Mouse (Mus musculus) C2C12 (cell line): ENCODE measurements around the gene Cstf3.

ENCODE experiments used
- CEBPB ChIP-seq: IDR thresholded peaks from one replicate; pipeline ENCODE4 v1.6.1; 2011; ENCODE audit warnings: low read depth, mild to moderate bottlenecking, control low read depth, moderate library complexity
- CTCF ChIP-seq: IDR thresholded peaks from one replicate; pipeline ENCODE4 v1.5.1; 2011; ENCODE audit not compliant: control insufficient read depth, insufficient read depth, insufficient read length
- FOSL1 ChIP-seq: IDR thresholded peaks from one replicate; pipeline ENCODE4 v1.8.0; 2011; ENCODE audit warnings: mild to moderate bottlenecking, low read length; ENCODE audit not compliant: poor library complexity, insufficient read depth, severe bottlenecking
- MAX ChIP-seq: IDR thresholded peaks from one replicate; pipeline ENCODE4 v1.6.1; 2011; ENCODE audit warnings: mild to moderate bottlenecking, control low read depth
- MYOD1 ChIP-seq: IDR thresholded peaks from one replicate; pipeline ENCODE4 v1.6.1; 2011; ENCODE audit warnings: low read depth; ENCODE audit not compliant: control insufficient read depth, insufficient read length
- MYOG ChIP-seq: IDR thresholded peaks from one replicate; pipeline ENCODE4 v1.6.1; 2011; ENCODE audit not compliant: control insufficient read depth, insufficient read length; ENCODE audit errors: extremely low read depth
- USF1 ChIP-seq: IDR thresholded peaks from one replicate; pipeline ENCODE4 v1.6.1; 2011; ENCODE audit warnings: low read depth, mild to moderate bottlenecking, control low read depth, moderate library complexity

- no peak for TF ChIP-seq CEBPB
- TF ChIP-seq MAX: no peak
- TF ChIP-seq MYOD1: no peak
- TF ChIP-seq CTCF: no peak
- TF ChIP-seq FOSL1: no peak
- no peak for TF ChIP-seq USF1
- no peak for TF ChIP-seq MYOG
Observed at GRCm38 (mm10) chr2:104703158-104703557, 112.8 kb downstream of the Cstf3 start.
